Mouse (Mus musculus) small intestine, adult 2 months (tissue): ENCODE measurements around the gene Phf2.

Source experiments
- CTCF ChIP-seq: fragments of 200-500 bp; IDR thresholded peaks from 2 replicates; pipeline ENCODE4 v1.5.1; 2012; ENCODE audit warnings: low read depth, mild to moderate bottlenecking, control low read depth, inconsistent platforms, low read length, moderate library complexity, mixed read lengths; ENCODE audit not compliant: insufficient replicate concordance, insufficient read length; ENCODE audit errors: extremely low read depth
- POLR2A ChIP-seq: fragments of 200-500 bp; IDR thresholded peaks from 2 replicates; pipeline ENCODE4 v1.6.1; 2012; ENCODE audit warnings: low read depth, mild to moderate bottlenecking, control low read depth, inconsistent platforms, low read length, moderate library complexity

GRCm38 (mm10) chr13:48861913-48862312 lies 9.0 kb downstream of the Phf2 start:
- TF ChIP-seq POLR2A (no peak), CTCF (no peak)
